Mouse (Mus musculus): ENCODE data around the gene Mrgprb8. TPM values are rescaled to one million over a fixed set of nuclear protein-coding genes. Genes with fewer than 3 reads are reported as not detected.
"Not testable (repeated sequence)": the region's sequence is repeated elsewhere in the genome, so short reads cannot be mapped to it uniquely, and the experiment has no call there.

Gene Mrgprb8
- not detected for total RNA-seq (2021)

DNA sequence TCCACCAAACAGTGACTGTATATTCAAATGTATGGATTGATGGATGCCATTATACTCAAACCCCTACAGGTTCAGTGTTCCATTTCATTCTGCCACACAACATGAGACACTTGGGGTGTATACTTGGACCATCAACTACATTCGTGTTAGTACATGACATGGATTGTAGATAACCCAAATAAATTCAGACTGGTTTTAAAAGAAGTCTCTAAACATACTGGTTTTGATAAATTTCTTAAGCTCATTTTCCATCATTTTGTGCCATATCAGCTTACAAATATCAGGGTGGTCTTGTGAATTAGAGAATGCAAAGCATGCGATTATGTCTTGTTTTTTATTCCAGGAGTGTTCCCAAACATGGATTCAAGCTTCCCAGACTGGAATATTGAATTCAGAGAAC, at the start of gene Mrgprb8:
Mrgprb8 (plus strand) TSS at position 301 of the 400 bp plus-strand sequence.
- intact Hi-C loops (cut with DNase I), result no loop called here
- no peak for DNase-seq

DNA sequence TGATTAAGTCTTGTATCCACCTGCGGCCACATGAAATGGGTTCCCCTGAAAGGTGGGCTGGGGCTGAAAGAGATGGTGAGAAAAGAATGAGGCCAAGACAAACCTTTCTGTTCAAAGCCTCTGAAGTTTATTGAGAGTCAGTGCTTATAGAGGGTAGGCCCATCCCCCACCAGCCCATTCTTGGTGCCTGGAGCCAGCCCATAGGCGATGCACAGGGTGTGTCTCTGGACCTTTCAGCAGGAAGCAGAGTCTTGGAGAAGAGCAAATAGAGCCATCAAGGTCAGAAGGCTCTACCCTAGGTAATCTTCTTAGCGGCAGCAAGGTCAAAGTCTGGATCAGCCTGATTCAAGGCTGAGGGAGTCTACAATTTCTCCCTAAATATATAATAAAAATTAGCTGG, 47.6 kb downstream of the Mrgprb8 start:
- DNase-seq; intact Hi-C loops (cut with DNase I): not testable (repeated sequence)

GRCm38 (mm10) chr7:48436581-48436980, 48.3 kb downstream of the Mrgprb8 start:
- intact Hi-C loops (cut with DNase I), result no loop called here
- no peak for DNase-seq

Other genes starting within 250 kb of the Mrgprb8 start
- not detected for gene Mrgprb5, start 219.5 kb upstream of the Mrgprb8 start, total RNA-seq (2021)
- not detected for gene Mrgprb4, start 189.2 kb upstream of the Mrgprb8 start, total RNA-seq (2021)
- under 1 TPM; 0.34 to 0.45 TPM for gene Mrgprb1, start 67.8 kb downstream of the Mrgprb8 start, total RNA-seq (2021)
- not detected for gene Mrgprx2, start 110.8 kb downstream of the Mrgprb8 start, total RNA-seq (2021)
- gene Mrgprb2, start 169.6 kb downstream of the Mrgprb8 start, total RNA-seq (2021), result under 1 TPM; 0.12 to 0.25 TPM

All from heart, postnatal 10 days (tissue).